Mouse (Mus musculus) thymus, adult 2 months (tissue): ENCODE measurements around the gene Pycr1.

Experiments used
- CTCF ChIP-seq: fragments of 200-500 bp; IDR thresholded peaks from 2 replicates; pipeline ENCODE4 v1.5.1; 2012; ENCODE audit warnings: mild to moderate bottlenecking, control low read depth, low read length, moderate library complexity, borderline replicate concordance; ENCODE audit not compliant: control insufficient read depth, poor library complexity, insufficient read depth; ENCODE audit errors: extremely low read depth
- POLR2A ChIP-seq: fragments of 200-500 bp; IDR thresholded peaks from 2 replicates; pipeline ENCODE4 v1.6.1; 2012; ENCODE audit warnings: mild to moderate bottlenecking, low read length, control low read depth, moderate library complexity; ENCODE audit not compliant: control insufficient read depth, poor library complexity, insufficient read depth; ENCODE audit errors: extremely low read depth

- TF ChIP-seq CTCF (no peak), POLR2A (no peak)
Observed at GRCm38 (mm10) chr11:120616617-120617294, 26.8 kb downstream of the Pycr1 start.
